Mouse (Mus musculus) C2C12 (cell line): ENCODE results near the gene Zfp941. TPM values are rescaled to one million over a fixed set of nuclear protein-coding genes. Genes with fewer than 3 reads are reported as not detected.

ENCODE experiments used
- H3K27me3 ChIP-seq: one replicate; pipeline ENCODE4 v1.6.1; 2011; ENCODE audit not compliant: control insufficient read depth, insufficient read depth, insufficient read length
- H3K36me3 ChIP-seq: one replicate; pipeline ENCODE4 v1.6.1; 2011; ENCODE audit not compliant: control insufficient read depth, insufficient read depth
- H3K4me3 ChIP-seq: one replicate; pipeline ENCODE4 v1.5.1; 2011; ENCODE audit warnings: mild to moderate bottlenecking, control low read depth; ENCODE audit not compliant: poor library complexity, insufficient read depth, severe bottlenecking
- H3K79me2 ChIP-seq: one replicate; pipeline ENCODE4 v1.6.1; 2011; ENCODE audit not compliant: control insufficient read depth, insufficient read depth
- H3K79me3 ChIP-seq: one replicate; pipeline ENCODE4 v1.6.1; 2011; ENCODE audit warnings: low read depth, control low read depth
- H3ac ChIP-seq: one replicate; pipeline ENCODE3; 2011; ENCODE audit warnings: low read depth; ENCODE audit not compliant: control insufficient read depth, insufficient read length
- CEBPB ChIP-seq: IDR thresholded peaks from one replicate; pipeline ENCODE4 v1.6.1; 2011; ENCODE audit warnings: low read depth, mild to moderate bottlenecking, control low read depth, moderate library complexity
- CTCF ChIP-seq: IDR thresholded peaks from one replicate; pipeline ENCODE4 v1.5.1; 2011; ENCODE audit not compliant: control insufficient read depth, insufficient read depth, insufficient read length
- FOSL1 ChIP-seq: IDR thresholded peaks from one replicate; pipeline ENCODE4 v1.8.0; 2011; ENCODE audit warnings: mild to moderate bottlenecking, low read length; ENCODE audit not compliant: poor library complexity, insufficient read depth, severe bottlenecking
- MAX ChIP-seq: IDR thresholded peaks from one replicate; pipeline ENCODE4 v1.6.1; 2011; ENCODE audit warnings: mild to moderate bottlenecking, control low read depth
- MYOD1 ChIP-seq: IDR thresholded peaks from one replicate; pipeline ENCODE4 v1.6.1; 2011; ENCODE audit warnings: low read depth; ENCODE audit not compliant: control insufficient read depth, insufficient read length
- MYOG ChIP-seq: IDR thresholded peaks from one replicate; pipeline ENCODE4 v1.6.1; 2011; ENCODE audit not compliant: control insufficient read depth, insufficient read length; ENCODE audit errors: extremely low read depth
- USF1 ChIP-seq: IDR thresholded peaks from one replicate; pipeline ENCODE4 v1.6.1; 2011; ENCODE audit warnings: low read depth, mild to moderate bottlenecking, control low read depth, moderate library complexity
- polyA plus RNA-seq: library from polyadenylated mRNA; unstranded; fragments of >200 nt; fragmentation: generic; extraction: Trizol; gene quantifications from one replicate; pipeline ENCODE4 v1.2.1, GENCODE M21; 2012; ENCODE audit warnings: missing spikeins

Gene Zfp941
- polyA plus RNA-seq, 1 experiment: 0.18 TPM

- H3K4me3 ChIP-seq: peak within 1 kb of the TSS; percentile 71
- TF ChIP-seq CTCF: no peak
- TF ChIP-seq USF1: no peak
- H3ac ChIP-seq: peak within 1 kb of the TSS; percentile 98
- H3K79me3 ChIP-seq: peaks cover 39% of the 10 kb centered on the region
- peaks cover 47% of the 10 kb centered on the region for H3K36me3 ChIP-seq
- H3K27me3 ChIP-seq: no peaks in the 10 kb centered on the region
- H3K79me2 ChIP-seq: peaks cover 65% of the 10 kb centered on the region
Measured at GRCm38 (mm10) chr7:140857550-140858505, 35.9 kb upstream of the Zfp941 start, which contains the start of gene Bet1l. Gene Bet1l, minus strand, starts transcription at chr7:140857577.

- Histone ChIP-seq H3K36me3 (peaks cover 42% of the 10 kb centered on the region), H3K79me3 (peaks cover 39% of the 10 kb centered on the region), H3K4me3 (peak within 1 kb of the TSS; percentile 71), H3K27me3 (no peaks in the 10 kb centered on the region), H3K79me2 (peaks cover 65% of the 10 kb centered on the region), H3ac (peak within 1 kb of the TSS; percentile 98)
- no peak for TF ChIP-seq MYOD1
- TF ChIP-seq CEBPB: no peak
- TF ChIP-seq MYOG: no peak
- TF ChIP-seq CTCF: no peak
- no peak for TF ChIP-seq USF1
- TF ChIP-seq FOSL1: no peak
- no peak for TF ChIP-seq MAX
Measured at GRCm38 (mm10) chr7:140856785-140857549, 35.0 kb upstream of the Zfp941 start, which contains the start of gene Ric8a. Gene Ric8a, plus strand, starts transcription at chr7:140856957.

GRCm38 (mm10) chr7:140855860-140856784, 34.1 kb upstream of the Zfp941 start, which contains the start of gene Gm45785:
Gene Gm45785, minus strand, starts transcription at chr7:140856331.
- peak within 1 kb of the TSS; percentile 71 for H3K4me3 ChIP-seq
- H3K36me3 ChIP-seq: peaks cover 34% of the 10 kb centered on the region
- H3K79me2 ChIP-seq: peaks cover 60% of the 10 kb centered on the region
- peaks cover 39% of the 10 kb centered on the region for H3K79me3 ChIP-seq
- peak within 1 kb of the TSS; percentile 98 for H3ac ChIP-seq
- H3K27me3 ChIP-seq: no peaks in the 10 kb centered on the region
- TF ChIP-seq USF1 (no peak), MAX (peak; percentile 67), MYOD1 (peak; percentile 39)

DNA sequence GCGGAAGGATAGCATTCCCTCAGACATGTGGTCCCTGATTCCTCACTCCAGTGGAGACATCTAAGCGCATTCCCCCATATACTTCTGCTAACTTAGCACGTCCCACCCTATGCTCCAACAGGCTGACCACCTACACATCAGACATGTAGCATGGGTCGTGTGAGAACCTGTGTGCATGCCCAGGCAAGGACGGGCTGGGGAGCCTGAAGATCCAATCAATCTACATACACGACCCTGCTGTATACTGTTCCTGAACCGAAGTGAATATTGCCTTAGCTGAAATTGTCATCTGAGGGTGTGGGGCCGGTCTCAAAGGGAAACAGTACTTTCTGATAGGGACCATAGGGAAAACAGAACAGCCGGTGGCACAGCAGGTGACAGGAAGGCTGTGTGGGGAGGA, 33.2 kb upstream of the Zfp941 start:
- TF ChIP-seq MAX (no peak), MYOD1 (no peak), CEBPB (no peak), FOSL1 (no peak), CTCF (no peak), USF1 (no peak), MYOG (no peak)
- peaks cover 51% of the 10 kb centered on the region for H3K79me2 ChIP-seq
- H3K4me3 ChIP-seq: peak overlapping the region; percentile 71
- H3K27me3 ChIP-seq: no peaks in the 10 kb centered on the region
- H3K79me3 ChIP-seq: peaks cover 35% of the 10 kb centered on the region
- H3K36me3 ChIP-seq: peaks cover 27% of the 10 kb centered on the region
- H3ac ChIP-seq: peak overlapping the region; percentile 91

DNA sequence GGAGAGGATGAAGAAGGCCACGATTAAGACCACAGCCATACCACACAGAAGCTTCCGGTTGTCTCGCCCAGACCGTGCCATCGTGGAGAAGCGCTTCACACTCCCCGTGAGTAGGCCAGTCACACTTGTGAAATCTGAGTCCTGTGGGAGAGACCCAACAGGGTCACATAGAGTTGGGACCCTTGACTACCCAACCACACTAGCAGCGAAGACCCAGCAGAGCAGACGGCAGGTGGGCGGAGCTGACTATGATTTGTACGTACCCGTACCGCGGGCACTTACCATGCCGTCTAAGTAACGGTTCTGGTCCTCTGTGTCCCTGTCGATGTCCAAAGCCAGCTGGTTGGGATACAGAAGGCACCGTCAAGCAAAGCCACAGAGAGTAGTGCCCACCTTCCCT, 32.5 kb upstream of the Zfp941 start:
- TF ChIP-seq MAX (no peak), CTCF (no peak), USF1 (no peak), MYOG (no peak), FOSL1 (no peak), MYOD1 (no peak), CEBPB (no peak)
- Histone ChIP-seq H3K36me3 (peaks cover 24% of the 10 kb centered on the region), H3K79me2 (peaks cover 47% of the 10 kb centered on the region), H3K4me3 (no peak overlapping the region), H3ac (no peak overlapping the region), H3K79me3 (peaks cover 33% of the 10 kb centered on the region), H3K27me3 (no peaks in the 10 kb centered on the region)
